Mouse (Mus musculus) subcutaneous adipose tissue, adult 2 months (tissue): ENCODE results near the gene 1700029F12Rik. TPM values are rescaled to one million over a fixed set of nuclear protein-coding genes. Genes with fewer than 3 reads are reported as not detected.

Source experiments
- polyA plus RNA-seq: library from polyadenylated mRNA; depleted of rRNA; stranded (reverse); fragments of >200 nt; gene quantifications from 2 replicates; pipeline ENCODE4 v1.2.3, GENCODE M21; 2012; ENCODE audit warnings: low replicate concordance; rRNA removed

Gene 1700029F12Rik
- not detected in 2 replicates for polyA plus RNA-seq

DNA sequence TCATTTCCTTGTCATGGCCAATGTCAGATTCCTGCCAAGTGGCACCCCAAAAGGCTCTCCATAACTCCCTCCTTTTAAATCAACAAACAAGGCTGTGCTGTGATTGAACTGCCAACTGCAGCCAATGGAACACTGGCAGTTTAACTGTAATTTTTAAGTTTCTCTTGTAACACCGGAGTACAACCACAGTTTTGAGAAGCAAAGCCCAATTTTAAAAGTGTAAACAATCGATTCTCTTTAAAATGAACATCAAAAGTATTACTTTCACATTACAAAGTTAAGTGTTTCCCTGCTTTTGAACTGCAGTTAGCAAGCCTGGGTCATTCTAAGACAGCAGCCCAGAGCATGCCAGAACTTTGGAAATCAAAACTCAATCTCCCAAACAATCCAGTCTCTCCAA lies at the start of gene 1700029F12Rik:
TSS of gene 1700029F12Rik (minus strand) at position 101 of the 400 bp plus-strand sequence.

DNA sequence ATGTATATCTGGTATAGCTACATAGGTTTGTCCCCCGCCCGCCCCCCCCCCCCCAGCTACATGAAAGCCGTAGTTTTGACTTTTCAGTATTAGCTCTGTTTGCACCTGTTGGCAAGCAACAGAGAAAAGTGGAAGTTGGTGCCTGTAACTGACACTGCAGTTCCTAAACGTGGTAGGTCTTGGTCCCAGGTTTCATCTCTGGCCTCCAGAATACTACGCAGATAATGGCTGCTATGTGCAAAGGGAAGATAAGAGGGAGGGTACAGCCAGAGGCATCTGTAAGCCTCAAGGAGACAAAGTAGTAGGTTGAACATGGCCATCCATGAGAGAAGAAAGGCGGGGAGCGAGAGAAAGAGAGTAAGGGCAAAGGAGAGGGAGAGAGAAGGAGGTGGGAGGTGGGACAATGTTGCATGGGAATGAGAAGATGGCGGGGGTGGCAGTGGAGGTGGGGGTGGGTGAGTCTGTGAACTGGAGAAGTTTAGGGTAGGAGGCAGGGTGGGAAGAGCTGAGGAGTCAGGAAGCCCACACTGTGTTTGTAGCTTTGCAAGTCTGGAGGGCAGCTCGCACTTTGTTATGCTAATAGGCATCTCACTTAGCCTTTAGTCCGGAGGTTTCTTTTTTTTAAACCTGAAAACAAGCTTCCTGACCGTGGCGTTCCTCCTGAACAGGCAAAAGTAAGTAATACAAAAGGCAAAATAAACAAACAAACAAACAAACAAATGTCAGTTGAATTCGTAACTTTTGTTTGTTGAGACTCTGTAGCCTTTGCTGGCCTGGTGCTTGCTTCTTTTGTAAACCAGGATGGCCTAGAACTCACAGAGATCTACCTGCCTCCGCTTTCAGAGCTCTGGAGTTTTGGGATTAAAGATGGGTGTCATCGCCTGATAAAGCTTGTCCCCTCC lies 32.7 kb upstream of the 1700029F12Rik start, which contains the start of gene Fam169a:
TSS of gene Fam169a (plus strand) at position 638 of the 902 bp plus-strand sequence.

Other genes with a start within 250 kb of the 1700029F12Rik start
- 0.10 and 0.51 TPM in 2 replicates for gene Gcnt4, start 109.7 kb downstream of the 1700029F12Rik start, polyA plus RNA-seq
- 0.17 TPM in 1 of 2 replicates, not detected in the other for gene Fam169a, start 32.9 kb upstream of the 1700029F12Rik start, polyA plus RNA-seq
- 5.1 and 7.7 TPM in 2 replicates for gene Gm6169, start 64.9 kb upstream of the 1700029F12Rik start, polyA plus RNA-seq
- 25.0 and 26.3 TPM in 2 replicates for gene Gfm2, start 103.6 kb upstream of the 1700029F12Rik start, polyA plus RNA-seq
- 20.9 and 36.8 TPM in 2 replicates for gene Nsa2, start 103.6 kb upstream of the 1700029F12Rik start, polyA plus RNA-seq
- gene Hexb, start 164.0 kb upstream of the 1700029F12Rik start, polyA plus RNA-seq: 49.8 and 83.9 TPM in 2 replicates
- 10.9 and 16.6 TPM in 2 replicates for gene Enc1, start 206.7 kb upstream of the 1700029F12Rik start, polyA plus RNA-seq